Comparison of ENCODE assay signal across 19 mouse cellular contexts in the genomic region with DNA sequence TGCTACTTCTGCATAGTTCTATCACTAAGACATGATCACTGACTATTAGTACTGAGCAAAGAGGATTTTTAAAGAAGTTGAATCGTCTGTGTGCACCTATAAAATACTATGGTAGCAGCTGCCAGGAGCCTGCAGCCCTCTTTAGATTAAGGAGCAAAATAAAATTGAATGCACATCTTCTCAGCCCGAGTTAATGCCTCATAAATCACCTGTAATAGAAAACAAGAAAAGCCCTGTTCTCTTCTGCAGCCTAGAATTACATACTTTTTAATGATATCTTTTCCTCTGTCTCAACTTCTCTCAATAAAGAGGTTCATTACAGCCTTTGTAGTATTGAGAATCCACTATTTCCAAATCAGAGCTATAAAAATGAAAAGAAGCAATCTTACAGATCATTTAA.
DNase-seq lines count a peak whose midpoint lies in the region; ATAC-seq lines count a peak whose summit lies in the region.
"Had no signal": no experiment of that assay in that cellular context is flagged by ENCODE, and none has a peak within 500 bp of the region (broad histone marks: within the 10 kb centered on the region; RNA-seq: fewer than 3 reads in every experiment).

No protein-coding gene starts in this region.

- no peak overlapping the region for H3K27ac ChIP-seq in neural tube, embryonic 14.5 days (ENCODE audit: low read depth, low read length)
- no peak overlapping the region for H3K27ac ChIP-seq in neural tube, embryonic 15.5 days (replicated peaks)

- peak; percentile 56 for ATAC-seq in neural tube, embryonic 14.5 days (ENCODE audit: low read depth)
- peak; percentile 61; the same call in 1 of the 2 replicates for ATAC-seq in neural tube, embryonic 15.5 days (ENCODE audit: low FRiP score)
- ATAC-seq in erythroid progenitor cell, adult 5-6 weeks (replicated peaks; ENCODE audit: low FRiP score, poor library complexity, severe bottlenecking): no peak
- ATAC-seq: activated CD4-positive, CD25-positive, alpha-beta regulatory T cell, adult 4 months; CD4-positive, CD25-positive, alpha-beta regulatory T cell, adult 4 months; Patski had no signal

- H3K9ac ChIP-seq in neural tube, embryonic 14.5 days (replicated peaks; ENCODE audit: low read depth, low read length): no peak overlapping the region
- H3K9ac ChIP-seq in neural tube, embryonic 15.5 days (replicated peaks): no peak overlapping the region

- H3K4me2 ChIP-seq in neural tube, embryonic 14.5 days (ENCODE audit: low read depth, low read length): no peak overlapping the region
- H3K4me2 ChIP-seq in neural tube, embryonic 15.5 days: no peak overlapping the region

- H3K36me3 ChIP-seq in neural tube, embryonic 14.5 days (ENCODE audit: control insufficient read depth, insufficient read depth, low read length): no peaks in the 10 kb centered on the region
- no peaks in the 10 kb centered on the region for H3K36me3 ChIP-seq in neural tube, embryonic 15.5 days
- H3K36me3 ChIP-seq: G1E had no signal

- no peaks in the 10 kb centered on the region for H3K4me1 ChIP-seq in neural tube, embryonic 14.5 days (ENCODE audit: control insufficient read depth, insufficient read depth, low read length)
- no peaks in the 10 kb centered on the region for H3K4me1 ChIP-seq in neural tube, embryonic 15.5 days

- no peaks in the 10 kb centered on the region for H3K27me3 ChIP-seq in neural tube, embryonic 14.5 days (ENCODE audit: control insufficient read depth, insufficient read depth, low read length)
- H3K27me3 ChIP-seq in neural tube, embryonic 15.5 days (replicated peaks): no peaks in the 10 kb centered on the region
- H3K27me3 ChIP-seq: CH12.LX, Patski had no signal

- H3K4me3 ChIP-seq in neural tube, embryonic 14.5 days (ENCODE audit: low read depth, low read length): no peak overlapping the region
- H3K4me3 ChIP-seq in neural tube, embryonic 15.5 days (replicated peaks): no peak overlapping the region

- WGBS in neural tube, embryonic 14.5 days: 18% methylated on average over 2 of the region's 2 CpGs
- 15% methylated on average over 2 of the region's 2 CpGs for WGBS in neural tube, embryonic 15.5 days

- DNase-seq in neural tube, embryonic 10.5 days (ENCODE audit: extremely low spot score, low spot score): no peak
- DNase-seq: adrenal gland, adult 2 months; adrenal gland, adult 8-10 months; adrenal gland, postnatal 10 days; adrenal gland, postnatal 14 days; adrenal gland, postnatal 25 days; adrenal gland, postnatal 36 days; B cell, adult 2 months; cerebellum, adult 11 months; cerebellum, adult 11-12 months; cerebellum, adult 18-20 months had no signal

- no peaks in the 10 kb centered on the region for H3K9me3 ChIP-seq in neural tube, embryonic 14.5 days (ENCODE audit: control insufficient read depth, low read length)
- no peaks in the 10 kb centered on the region for H3K9me3 ChIP-seq in neural tube, embryonic 15.5 days (replicated peaks)
- H3K9me3 ChIP-seq: G1E had no signal
